Mouse (Mus musculus): Measurements from ENCODE around the gene Rffl.

DNA sequence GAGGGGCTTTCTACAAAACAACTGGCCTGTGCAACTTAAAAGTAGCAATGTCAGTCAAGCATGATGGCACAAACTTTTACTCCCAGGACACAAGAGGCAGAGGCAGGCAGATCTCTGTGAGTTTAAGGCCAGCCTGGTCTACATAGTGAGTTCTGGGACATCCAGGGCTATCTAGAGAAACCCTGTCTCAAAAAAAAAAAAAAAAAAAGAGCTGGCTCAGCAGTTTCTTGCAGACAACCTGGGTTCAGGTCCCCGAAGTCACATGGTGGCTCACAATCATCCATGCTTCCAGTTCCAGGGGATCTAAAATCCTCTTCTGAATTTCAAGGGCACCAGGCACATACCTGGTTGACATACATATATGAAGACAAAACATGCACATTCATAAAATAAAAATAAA lies 115.1 kb downstream of the Rffl start:
- no peak for TF ChIP-seq CTCF (IDR thresholded peaks at IDR 0.05; ENCODE audit: borderline replicate concordance, insufficient read depth, low read depth, low read length)
- no peak for TF ChIP-seq POLR2A (IDR thresholded peaks at IDR 0.05; ENCODE audit: borderline replicate concordance, insufficient read depth, low read length)

All from cerebellum, adult 2 months (tissue).